In the genomic region with DNA sequence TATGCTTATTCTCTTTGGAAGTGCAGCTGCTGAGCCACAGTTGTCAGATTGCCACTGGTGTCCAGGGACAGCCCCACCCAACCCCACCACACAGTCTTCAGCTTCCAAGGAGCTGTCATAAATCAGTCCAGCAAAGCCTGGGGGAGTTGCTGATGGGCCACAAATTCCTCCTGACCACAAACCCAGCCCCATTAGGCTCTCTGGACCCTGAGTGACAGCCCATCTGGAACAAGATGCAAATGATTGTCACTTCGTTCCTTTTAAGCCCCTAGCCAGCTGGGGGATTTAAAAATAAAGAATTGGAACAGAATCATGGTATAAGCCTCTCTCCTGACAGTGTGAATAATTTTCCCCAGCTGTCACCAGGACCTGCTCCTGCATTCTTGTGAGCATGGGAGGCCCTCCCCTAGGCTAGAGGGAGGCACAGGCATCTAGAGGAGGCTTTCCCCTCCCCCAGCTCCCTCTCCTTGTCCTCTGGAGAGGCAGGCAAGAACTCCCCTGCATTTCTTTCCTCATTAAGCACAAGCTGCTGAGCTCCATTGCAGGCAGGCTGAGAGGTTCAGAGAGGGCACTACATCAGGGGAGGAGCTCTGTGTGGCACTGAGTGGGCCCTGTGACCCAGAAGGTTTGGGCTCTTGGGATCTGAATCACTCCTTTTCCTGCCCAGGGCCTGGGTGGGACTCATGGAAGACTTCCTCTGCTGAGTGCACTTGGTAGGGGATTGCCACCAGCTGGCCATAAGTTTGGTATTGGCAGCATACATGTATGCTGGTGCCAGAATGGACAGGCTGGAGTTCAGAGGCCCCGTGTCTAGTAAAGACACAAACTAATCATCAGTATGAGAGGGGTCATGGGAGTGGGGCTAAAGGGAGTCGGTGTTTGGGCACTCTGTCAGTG, we compare ENCODE assay signal across 8 mouse cellular contexts.
DNase-seq lines count a peak whose midpoint lies in the region; ATAC-seq and TF ChIP-seq lines count a peak whose summit lies in the region.

No protein-coding gene starts in this region.

- peaks cover 6% of the 10 kb centered on the region for H3K4me1 ChIP-seq in cortical plate, adult 2 months (ENCODE audit: control insufficient read depth, insufficient read depth, low read length)
- peaks cover 34% of the 10 kb centered on the region for H3K4me1 ChIP-seq in heart, embryonic 15.5 days (replicated peaks)
- H3K4me1 ChIP-seq in limb, embryonic 12.5 days (replicated peaks), result peaks cover 13% of the 10 kb centered on the region
- H3K4me1 ChIP-seq in neural tube, embryonic 12.5 days, result peaks cover 16% of the 10 kb centered on the region

- no peak overlapping the region for H3K4me2 ChIP-seq in heart, embryonic 15.5 days
- no peak overlapping the region for H3K4me2 ChIP-seq in limb, embryonic 12.5 days
- no peak overlapping the region for H3K4me2 ChIP-seq in neural tube, embryonic 12.5 days (replicated peaks)

- no peak for DNase-seq in gastrocnemius, adult 2 months
- DNase-seq in gastrocnemius, adult 18-20 months (ENCODE audit: low spot score), result no peak
- DNase-seq in thymus, adult 18-20 months, result no peak
- no peak for DNase-seq in urinary bladder, postnatal 10 days (ENCODE audit: low spot score)

- ATAC-seq in heart, embryonic 15.5 days (replicated peaks; ENCODE audit: insufficient number of reproducible peaks, insufficient read depth, low FRiP score, low read depth), result peak; percentile 75
- ATAC-seq in limb, embryonic 12.5 days (ENCODE audit: insufficient number of reproducible peaks, insufficient read depth, low FRiP score, low TSS enrichment, low read depth), result peak; percentile 90
- peak; percentile 88 for ATAC-seq in neural tube, embryonic 12.5 days (ENCODE audit: low FRiP score, low read depth)

- intact Hi-C loops in gastrocnemius, adult 2 months (cut with DNase I), result no loop called here

- H3K9me3 ChIP-seq in heart, embryonic 15.5 days (replicated peaks), result no peaks in the 10 kb centered on the region
- no peaks in the 10 kb centered on the region for H3K9me3 ChIP-seq in limb, embryonic 12.5 days
- no peaks in the 10 kb centered on the region for H3K9me3 ChIP-seq in neural tube, embryonic 12.5 days

- no peak overlapping the region for H3K4me3 ChIP-seq in gastrocnemius, adult 2 months
- no peak overlapping the region for H3K4me3 ChIP-seq in cortical plate, adult 2 months (ENCODE audit: insufficient read depth, low read length)
- no peak overlapping the region for H3K4me3 ChIP-seq in heart, embryonic 15.5 days
- H3K4me3 ChIP-seq in limb, embryonic 12.5 days (replicated peaks), result no peak overlapping the region
- no peak overlapping the region for H3K4me3 ChIP-seq in neural tube, embryonic 12.5 days

- no peaks in the 10 kb centered on the region for H3K27me3 ChIP-seq in heart, embryonic 15.5 days
- peaks cover 48% of the 10 kb centered on the region for H3K27me3 ChIP-seq in limb, embryonic 12.5 days
- peaks cover 5% of the 10 kb centered on the region; the same call in 1 of the 2 replicates for H3K27me3 ChIP-seq in neural tube, embryonic 12.5 days (replicated peaks)

- no peak for TF ChIP-seq CTCF in gastrocnemius, adult 2 months (IDR thresholded peaks at IDR 0.05)
- TF ChIP-seq CTCF in cortical plate, adult 2 months (IDR thresholded peaks at IDR 0.05; ENCODE audit: extremely low read depth, insufficient read depth, low read length), result no peak

- H3K9ac ChIP-seq in heart, embryonic 15.5 days, result no peak overlapping the region
- no peak overlapping the region for H3K9ac ChIP-seq in limb, embryonic 12.5 days (replicated peaks)
- H3K9ac ChIP-seq in neural tube, embryonic 12.5 days, result no peak overlapping the region

- H3K36me3 ChIP-seq in heart, embryonic 15.5 days, result no peaks in the 10 kb centered on the region
- H3K36me3 ChIP-seq in limb, embryonic 12.5 days, result no peaks in the 10 kb centered on the region
- H3K36me3 ChIP-seq in neural tube, embryonic 12.5 days, result no peaks in the 10 kb centered on the region

- peak overlapping the region; percentile 38; the same call in 1 of the 2 replicates for H3K27ac ChIP-seq in gastrocnemius, adult 2 months
- 0 out of 2 replicates have a peak overlapping the region, but pooled peaks have one; percentile 16 for H3K27ac ChIP-seq in cortical plate, adult 2 months (ENCODE audit: insufficient read depth, low read length)
- peak overlapping the region; percentile 82 for H3K27ac ChIP-seq in heart, embryonic 15.5 days
- 0 out of 2 replicates have a peak overlapping the region, but pooled peaks have one; percentile 45 for H3K27ac ChIP-seq in limb, embryonic 12.5 days
- peak overlapping the region; percentile 26; the same call in 1 of the 2 replicates for H3K27ac ChIP-seq in neural tube, embryonic 12.5 days

- 31% methylated on average over 3 of the region's 3 CpGs for WGBS in heart, embryonic 15.5 days
- WGBS in limb, embryonic 12.5 days, result 51% methylated on average over 3 of the region's 3 CpGs
- 56% methylated on average over 3 of the region's 3 CpGs for WGBS in neural tube, embryonic 12.5 days

- no peak for TF ChIP-seq POLR2A in cortical plate, adult 2 months (IDR thresholded peaks at IDR 0.05; ENCODE audit: extremely low read depth, insufficient read depth, low read length)

Comparison
In these comparisons a context has a peak if more than half of its experiments do, and no peak if none do; other contexts are left out.
1. H3K27ac ChIP-seq: peak in every context shown above with its lines; median percentile 82 in heart, embryonic 15.5 days; 45 in limb, embryonic 12.5 days; 38 in gastrocnemius, adult 2 months; 26 in neural tube, embryonic 12.5 days; 16 in cortical plate, adult 2 months.